Comparison of ENCODE assay signal across 8 mouse cellular contexts in genomic region chr12:17184303-17184775, GRCm38 (mm10). TPM values are rescaled to one million over a fixed set of nuclear protein-coding genes. Genes with fewer than 3 reads are reported as not detected.
A peak's percentile ranks its signal among the peaks of the same experiment; 100 is the strongest.
DNase-seq lines count a peak whose midpoint lies in the region; ATAC-seq and TF ChIP-seq lines count a peak whose summit lies in the region.
"Had no signal": no experiment of that assay in that cellular context is flagged by ENCODE, and none has a peak within 500 bp of the region (broad histone marks: within the 10 kb centered on the region; RNA-seq: fewer than 3 reads in every experiment).

No protein-coding gene starts in this region.

- no peak overlapping the region for H3K4me3 ChIP-seq in forebrain, postnatal 0 days (ENCODE audit: low read depth, low read length)
- 0 out of 2 replicates have a peak overlapping the region, but pooled peaks have one; percentile 9 for H3K4me3 ChIP-seq in intestine, embryonic 15.5 days (replicated peaks)
- H3K4me3 ChIP-seq in thymus, adult 2 months (ENCODE audit: control insufficient read depth, insufficient read depth, low read length), result no peak overlapping the region
- H3K4me3 ChIP-seq: liver, embryonic 15.5 days had no signal

- H3K9ac ChIP-seq in forebrain, postnatal 0 days, result no peak overlapping the region
- no peak overlapping the region for H3K9ac ChIP-seq in intestine, embryonic 15.5 days
- H3K9ac ChIP-seq: liver, embryonic 15.5 days had no signal

- peak; percentile 77 for DNase-seq in urinary bladder, postnatal 14 days (ENCODE audit: low spot score)
- DNase-seq in urinary bladder, postnatal 10 days (ENCODE audit: low spot score), result no peak
- no peak for DNase-seq in forebrain, postnatal 0 days
- peak; percentile 77 for DNase-seq in lung, postnatal 10 days
- DNase-seq in thymus, postnatal 36 days, result no peak
- DNase-seq in thymus, adult 2 months, result no peak

- no peak for TF ChIP-seq POLR2A in thymus, adult 2 months (IDR thresholded peaks at IDR 0.05; ENCODE audit: control insufficient read depth, extremely low read depth, insufficient read depth, low read length, poor library complexity)

- no peaks in the 10 kb centered on the region for H3K4me1 ChIP-seq in forebrain, postnatal 0 days (ENCODE audit: insufficient read depth)
- peaks cover 8% of the 10 kb centered on the region; the same call in 1 of the 2 replicates for H3K4me1 ChIP-seq in intestine, embryonic 15.5 days (replicated peaks)
- H3K4me1 ChIP-seq in thymus, adult 2 months (replicated peaks; ENCODE audit: control insufficient read depth, insufficient read depth, low read length), result no peaks in the 10 kb centered on the region
- H3K4me1 ChIP-seq: liver, embryonic 15.5 days had no signal

- no peaks in the 10 kb centered on the region for H3K9me3 ChIP-seq in forebrain, postnatal 0 days (ENCODE audit: low read length)
- H3K9me3 ChIP-seq in intestine, embryonic 15.5 days, result no peaks in the 10 kb centered on the region
- H3K9me3 ChIP-seq: liver, embryonic 15.5 days had no signal

- TF ChIP-seq CTCF in forebrain, postnatal 0 days (IDR thresholded peaks at IDR 0.05; ENCODE audit: low read depth), result no peak
- no peak for TF ChIP-seq CTCF in thymus, adult 2 months (IDR thresholded peaks at IDR 0.05; ENCODE audit: borderline replicate concordance, control insufficient read depth, extremely low read depth, insufficient read depth, low read length, poor library complexity)

- H3K36me3 ChIP-seq in forebrain, postnatal 0 days (ENCODE audit: insufficient read depth), result no peaks in the 10 kb centered on the region
- H3K36me3 ChIP-seq in intestine, embryonic 15.5 days, result no peaks in the 10 kb centered on the region
- H3K36me3 ChIP-seq in thymus, adult 2 months (ENCODE audit: control insufficient read depth, insufficient read depth, low read length), result no peaks in the 10 kb centered on the region
- H3K36me3 ChIP-seq: liver, embryonic 15.5 days had no signal

- H3K27ac ChIP-seq in forebrain, postnatal 0 days (ENCODE audit: low read depth, low read length), result no peak overlapping the region
- H3K27ac ChIP-seq in intestine, embryonic 15.5 days, result peak overlapping the region; percentile 74
- H3K27ac ChIP-seq in thymus, adult 2 months (ENCODE audit: control insufficient read depth, insufficient read depth, low read length), result no peak overlapping the region
- H3K27ac ChIP-seq: liver, embryonic 15.5 days had no signal

- ATAC-seq in forebrain, postnatal 0 days, result peak; percentile 42; the same call in 1 of the 2 replicates
- ATAC-seq in intestine, embryonic 15.5 days, result peak; percentile 97

- H3K27me3 ChIP-seq in forebrain, postnatal 0 days (ENCODE audit: insufficient read depth, low read length), result no peaks in the 10 kb centered on the region
- no peaks in the 10 kb centered on the region for H3K27me3 ChIP-seq in intestine, embryonic 15.5 days (replicated peaks)
- H3K27me3 ChIP-seq in thymus, adult 2 months (ENCODE audit: control insufficient read depth, insufficient read depth, low read length), result no peaks in the 10 kb centered on the region
- H3K27me3 ChIP-seq: liver, embryonic 15.5 days had no signal

- no peak overlapping the region for H3K4me2 ChIP-seq in forebrain, postnatal 0 days (ENCODE audit: low read depth)
- H3K4me2 ChIP-seq in intestine, embryonic 15.5 days (replicated peaks), result peak overlapping the region; percentile 50
- H3K4me2 ChIP-seq: liver, embryonic 15.5 days had no signal

- 32% methylated on average over 7 of the region's 7 CpGs for WGBS in forebrain, postnatal 0 days
- WGBS in intestine, embryonic 15.5 days, result 3% methylated on average over 7 of the region's 7 CpGs
- 37% methylated on average over 7 of the region's 7 CpGs for WGBS in thymus, adult 2 months

RNA-seq across cellular contexts. Expression of gene Kcnf1, which starts 7.7 kb away (rescaled TPM):
- 20.2 and 24.8 TPM in 2 replicates for total RNA-seq in forebrain, postnatal 0 days (2014; rRNA removed)
- 5.6 and 6.8 TPM in 2 replicates for polyA plus RNA-seq in forebrain, postnatal 0 days (2015; fragmentation: Nextera tagmentation; extraction: Ambion mirVana)
- 0.45 and 0.57 TPM in 2 replicates for polyA plus RNA-seq in intestine, embryonic 15.5 days (2015; fragmentation: Nextera tagmentation; extraction: Ambion mirVana)
- polyA plus RNA-seq in thymus, adult 2 months (2012; rRNA removed), result 0.17 and 0.75 TPM in 2 replicates

Comparison
In these comparisons a context has a peak if more than half of its experiments do, and no peak if none do; other contexts are left out.
1. DNase-seq: peak in urinary bladder, postnatal 14 days (single experiment) and lung, postnatal 10 days (single experiment); none in urinary bladder, postnatal 10 days (single experiment), forebrain, postnatal 0 days (single experiment), thymus, postnatal 36 days (0 of 2) and thymus, adult 2 months (single experiment).